Mouse (Mus musculus) forebrain, embryonic 15.5 days (tissue): ENCODE data around the gene Tas2r126. TPM values are rescaled to one million over a fixed set of nuclear protein-coding genes. Genes with fewer than 3 reads are reported as not detected.
"Not testable (repeated sequence)": the region's sequence is repeated elsewhere in the genome, so short reads cannot be mapped to it uniquely, and the experiment has no call there.

Experiments used
- ATAC-seq: fragments of 200-750 bp; cut with Nextera tagmentation; replicated peaks from 2 replicates; pipeline ENCODE4 v1.8.0; 2017; ENCODE audit warnings: mild to moderate bottlenecking, moderate TSS enrichment, moderate library complexity
- H3K27ac ChIP-seq: fragments of 300-500 bp; sonication (generic); replicated peaks from 2 replicates; pipeline ENCODE4 v1.5.1; 2015; ENCODE audit warnings: mild to moderate bottlenecking, inconsistent platforms
- H3K27me3 ChIP-seq: fragments of 300-500 bp; sonication (generic); 2 replicates; pipeline ENCODE4 v1.6.1; 2015; ENCODE audit warnings: inconsistent platforms
- H3K36me3 ChIP-seq: fragments of 300-500 bp; sonication (generic); 2 replicates; pipeline ENCODE4 v1.6.1; 2015; ENCODE audit warnings: mild to moderate bottlenecking, inconsistent platforms
- H3K4me1 ChIP-seq: fragments of 300-500 bp; sonication (generic); 2 replicates; pipeline ENCODE4 v1.6.1; 2015; ENCODE audit warnings: inconsistent platforms
- H3K4me2 ChIP-seq: fragments of 300-500 bp; sonication (generic); replicated peaks from 2 replicates; pipeline ENCODE4 v1.6.1; 2015; ENCODE audit warnings: mild to moderate bottlenecking, inconsistent platforms
- H3K4me3 ChIP-seq: fragments of 300-500 bp; sonication (generic); 2 replicates; pipeline ENCODE4 v1.5.1; 2015; ENCODE audit warnings: mild to moderate bottlenecking, inconsistent platforms
- H3K9ac ChIP-seq: fragments of 300-500 bp; sonication (generic); replicated peaks from 2 replicates; pipeline ENCODE4 v1.6.1; 2015; ENCODE audit warnings: mild to moderate bottlenecking, inconsistent platforms
- H3K9me3 ChIP-seq: fragments of 300-500 bp; sonication (generic); 2 replicates; pipeline ENCODE4 v1.6.1; 2016; ENCODE audit warnings: inconsistent platforms
- WGBS: fragments of 180-500 bp; shearing (Covaris S2); methylation state at CpG from one replicate; pipeline ENCODE4 v1.1.7; 2015; ENCODE audit warnings: mixed read lengths; 5-methylcytosine and 5-hydroxymethylcytosine counted together
- polyA plus RNA-seq: library from polyadenylated mRNA; unstranded; fragments of >200 nt; fragmentation: Nextera tagmentation; extraction: Ambion mirVana; gene quantifications from 2 replicates; pipeline ENCODE4 v1.2.1, GENCODE M21; 2015

Tas2r126 gene
- polyA plus RNA-seq, 1 experiment from 2014 or later, result not detected

- ATAC-seq, result no peak
- no peak overlapping the region for H3K4me2 ChIP-seq
- no peaks in the 10 kb centered on the region for H3K36me3 ChIP-seq
- H3K9ac ChIP-seq, result no peak overlapping the region
- H3K9me3 ChIP-seq, result no peaks in the 10 kb centered on the region
- 87% methylated on average over 4 of the region's 4 CpGs for WGBS
- no peaks in the 10 kb centered on the region for H3K4me1 ChIP-seq
- no peak overlapping the region for H3K4me3 ChIP-seq
- no peak overlapping the region for H3K27ac ChIP-seq
- no peaks in the 10 kb centered on the region for H3K27me3 ChIP-seq
Observed at GRCm38 (mm10) chr6:42426337-42426736, 8.0 kb upstream of the Tas2r126 start.

- no peak overlapping the region for H3K4me3 ChIP-seq
- 59% methylated on average over 2 of the region's 2 CpGs for WGBS
- H3K4me1 ChIP-seq, result no peaks in the 10 kb centered on the region
- ATAC-seq, result no peak
- H3K9me3 ChIP-seq, result no peaks in the 10 kb centered on the region
- no peaks in the 10 kb centered on the region for H3K27me3 ChIP-seq
- no peak overlapping the region for H3K4me2 ChIP-seq
- no peak overlapping the region for H3K9ac ChIP-seq
- no peaks in the 10 kb centered on the region for H3K36me3 ChIP-seq
- H3K27ac ChIP-seq, result no peak overlapping the region
Observed at GRCm38 (mm10) chr6:42433554-42433953, 781 bp upstream of the Tas2r126 start.

DNA sequence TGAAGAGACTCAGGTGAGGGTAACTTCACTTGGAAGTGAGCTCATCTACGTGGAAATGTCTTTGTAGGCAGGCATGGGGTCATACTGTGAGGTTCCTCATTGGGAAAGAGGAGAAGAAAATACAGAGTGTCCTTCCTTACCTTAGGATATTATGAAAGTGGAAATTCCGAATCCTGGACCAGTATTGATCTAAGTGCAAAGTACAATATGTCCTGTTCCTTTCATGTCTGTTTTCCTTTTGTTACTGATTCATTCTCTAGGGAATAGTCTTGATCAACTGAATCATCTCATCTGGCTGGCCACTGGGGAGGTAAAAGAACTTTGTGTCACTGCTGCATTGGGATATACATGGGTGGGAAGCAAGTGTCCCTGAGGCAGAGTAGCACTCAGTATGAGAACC is 1.2 kb downstream of the Tas2r126 start:
- H3K4me3 ChIP-seq, result no peak overlapping the region
- no peaks in the 10 kb centered on the region for H3K4me1 ChIP-seq
- WGBS, result 62% methylated on average over 2 of the region's 2 CpGs
- H3K4me2 ChIP-seq, result no peak overlapping the region
- no peaks in the 10 kb centered on the region for H3K9me3 ChIP-seq
- H3K27ac ChIP-seq, result no peak overlapping the region
- H3K9ac ChIP-seq, result no peak overlapping the region
- ATAC-seq, result no peak
- H3K36me3 ChIP-seq, result no peaks in the 10 kb centered on the region
- H3K27me3 ChIP-seq, result no peaks in the 10 kb centered on the region

DNA sequence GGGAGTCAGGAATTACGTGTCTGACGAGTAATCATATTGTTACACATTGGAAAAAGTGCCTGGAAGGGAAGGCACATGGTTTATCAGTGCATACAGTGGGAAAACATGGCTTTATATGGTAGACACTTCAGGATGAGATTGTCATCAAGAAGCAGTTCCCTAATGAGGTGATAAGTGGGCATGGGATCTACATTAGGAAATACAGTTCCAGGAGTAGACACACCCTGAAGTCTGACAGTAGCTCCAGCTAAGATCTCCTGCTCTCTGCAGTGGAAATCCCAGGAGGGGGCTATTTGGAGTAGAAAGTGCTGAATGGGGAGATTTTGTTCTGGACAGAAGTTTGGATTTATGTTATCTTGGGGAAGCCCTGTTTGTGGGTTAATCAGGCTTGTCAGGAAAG is 7.1 kb downstream of the Tas2r126 start:
- no peak for ATAC-seq

GRCm38 (mm10) chr6:42444491-42444890 is 10.2 kb downstream of the Tas2r126 start:
- no peak for ATAC-seq
- H3K4me3 ChIP-seq, result no peak overlapping the region

More for the DNA sequence above, 7.1 kb downstream of the Tas2r126 start:
- H3K9ac ChIP-seq, result no peak overlapping the region
- no peaks in the 10 kb centered on the region for H3K4me1 ChIP-seq
- no peaks in the 10 kb centered on the region for H3K27me3 ChIP-seq
- H3K27ac ChIP-seq, result no peak overlapping the region
- no peak overlapping the region for H3K4me3 ChIP-seq
- no peaks in the 10 kb centered on the region for H3K36me3 ChIP-seq
- 75% methylated on average over 2 of the region's 2 CpGs for WGBS
- H3K4me2 ChIP-seq, result no peak overlapping the region
- H3K9me3 ChIP-seq, result no peaks in the 10 kb centered on the region

DNA sequence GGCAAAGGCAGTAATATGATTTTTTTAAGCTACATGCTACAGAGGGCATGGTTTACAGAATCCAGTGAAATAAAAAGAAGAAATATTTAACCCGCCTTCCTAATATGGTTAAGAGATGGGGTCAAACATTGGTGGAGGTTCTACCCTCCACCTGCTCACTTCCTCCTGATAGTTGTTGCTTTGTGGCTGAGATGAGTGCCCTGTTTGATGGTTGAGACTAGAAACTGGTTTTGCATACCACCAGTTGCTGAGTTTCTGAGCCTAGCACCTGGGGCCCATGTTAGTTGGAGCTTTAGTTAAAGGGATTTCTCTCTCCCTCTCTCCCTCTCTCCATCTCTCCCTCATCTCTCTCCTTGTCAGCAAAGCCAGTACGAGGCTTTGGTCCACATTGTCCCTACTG is 13.0 kb downstream of the Tas2r126 start:
- no peak overlapping the region for H3K4me3 ChIP-seq
- ATAC-seq, result no peak
- H3K27me3 ChIP-seq, result no peaks in the 10 kb centered on the region
- no peaks in the 10 kb centered on the region for H3K36me3 ChIP-seq
- H3K4me2 ChIP-seq, result no peak overlapping the region
- H3K9me3 ChIP-seq, result no peaks in the 10 kb centered on the region
- WGBS, result 70% methylated on average over 2 of the region's 2 CpGs
- H3K27ac ChIP-seq, result no peak overlapping the region
- H3K9ac ChIP-seq, result no peak overlapping the region
- H3K4me1 ChIP-seq, result no peaks in the 10 kb centered on the region

More at GRCm38 (mm10) chr6:42444491-42444890, 10.2 kb downstream of the Tas2r126 start:
- Histone ChIP-seq H3K27me3 (no peaks in the 10 kb centered on the region), H3K9ac (no peak overlapping the region), H3K9me3 (no peaks in the 10 kb centered on the region), H3K4me2 (no peak overlapping the region), H3K27ac (no peak overlapping the region), H3K4me1 (no peaks in the 10 kb centered on the region), H3K36me3 (no peaks in the 10 kb centered on the region)
- 87% methylated on average over 2 of the region's 2 CpGs for WGBS

DNA sequence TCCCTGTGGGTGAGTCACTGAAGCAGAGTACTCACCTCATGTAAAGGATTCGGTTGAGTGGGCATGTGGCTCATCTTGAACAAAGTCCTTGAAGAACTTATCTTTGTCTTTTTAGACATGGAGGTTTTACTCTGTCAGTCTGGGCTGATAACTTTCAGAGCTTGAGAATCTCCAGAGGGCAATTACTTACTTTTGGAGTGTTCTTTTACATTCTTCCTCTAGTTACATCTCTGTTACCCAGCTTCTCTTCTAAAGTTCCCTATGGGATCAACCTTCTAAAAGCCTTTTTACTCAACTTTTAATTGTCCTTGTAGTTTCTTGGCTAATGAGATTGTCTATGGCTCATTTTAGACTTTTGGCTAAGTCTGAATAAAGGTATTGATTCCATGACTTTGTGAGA is 30.8 kb downstream of the Tas2r126 start, which contains the start of gene Olfr458:
Olfr458 (minus strand) TSS at position 101 of the 400 bp plus-strand sequence.
- no peaks in the 10 kb centered on the region for H3K4me1 ChIP-seq
- no peak within 1 kb of the TSS for H3K27ac ChIP-seq
- no peak for ATAC-seq
- H3K36me3 ChIP-seq, result no peaks in the 10 kb centered on the region
- no peak within 1 kb of the TSS for H3K4me3 ChIP-seq
- no peak within 1 kb of the TSS for H3K9ac ChIP-seq
- H3K4me2 ChIP-seq, result no peak within 1 kb of the TSS
- no peaks in the 10 kb centered on the region for H3K9me3 ChIP-seq
- H3K27me3 ChIP-seq, result no peaks in the 10 kb centered on the region
- 82% methylated on average over 1 of the region's 1 CpGs for WGBS

GRCm38 (mm10) chr6:42470542-42470941 is 36.2 kb downstream of the Tas2r126 start:
- H3K4me1 ChIP-seq, result no peaks in the 10 kb centered on the region
- no peak overlapping the region for H3K9ac ChIP-seq
- 93% methylated on average over 4 of the region's 4 CpGs for WGBS
- H3K36me3 ChIP-seq, result no peaks in the 10 kb centered on the region
- H3K27ac ChIP-seq, result no peak overlapping the region
- H3K4me2 ChIP-seq, result no peak overlapping the region
- H3K9me3 ChIP-seq, result no peaks in the 10 kb centered on the region
- ATAC-seq, result no peak
- H3K27me3 ChIP-seq, result no peaks in the 10 kb centered on the region
- H3K4me3 ChIP-seq, result no peak overlapping the region

DNA sequence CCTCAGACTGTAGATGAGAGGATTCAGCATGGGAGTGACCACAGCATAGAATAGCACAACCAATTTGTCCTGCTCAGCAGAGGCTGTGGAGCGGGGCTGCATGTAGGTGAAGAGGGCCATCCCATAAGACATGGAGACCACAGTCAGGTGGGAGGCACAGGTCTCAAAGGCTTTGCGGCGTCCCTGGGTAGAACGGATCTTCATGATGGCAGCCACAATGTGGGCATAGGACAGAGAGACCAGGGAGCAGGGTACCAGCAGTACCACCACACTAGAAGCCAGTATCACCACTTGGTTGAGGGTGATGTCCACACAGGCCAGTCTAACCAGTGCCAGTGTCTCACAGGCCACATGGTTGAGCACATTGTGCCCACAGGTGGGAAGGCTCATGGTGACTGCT is 37.0 kb downstream of the Tas2r126 start:
- H3K9me3 ChIP-seq, H3K9ac ChIP-seq, H3K27me3 ChIP-seq, H3K4me1 ChIP-seq, H3K27ac ChIP-seq, H3K4me3 ChIP-seq, H3K4me2 ChIP-seq, H3K36me3 ChIP-seq, ATAC-seq: not testable (repeated sequence)
- WGBS, result 97% methylated on average over 4 of the region's 4 CpGs

- 76% methylated on average over 1 of the region's 1 CpGs for WGBS
- Histone ChIP-seq H3K4me1 (no peaks in the 10 kb centered on the region), H3K9me3 (no peaks in the 10 kb centered on the region), H3K4me2 (no peak within 1 kb of the TSS), H3K9ac (no peak within 1 kb of the TSS), H3K27ac (no peak within 1 kb of the TSS), H3K27me3 (no peaks in the 10 kb centered on the region), H3K36me3 (no peaks in the 10 kb centered on the region), H3K4me3 (no peak within 1 kb of the TSS)
- ATAC-seq, result no peak
Observed at GRCm38 (mm10) chr6:42476235-42476634, 41.9 kb downstream of the Tas2r126 start, which contains the start of gene Olfr457. Gene Olfr457 (minus strand): TSS chr6:42476335.

DNA sequence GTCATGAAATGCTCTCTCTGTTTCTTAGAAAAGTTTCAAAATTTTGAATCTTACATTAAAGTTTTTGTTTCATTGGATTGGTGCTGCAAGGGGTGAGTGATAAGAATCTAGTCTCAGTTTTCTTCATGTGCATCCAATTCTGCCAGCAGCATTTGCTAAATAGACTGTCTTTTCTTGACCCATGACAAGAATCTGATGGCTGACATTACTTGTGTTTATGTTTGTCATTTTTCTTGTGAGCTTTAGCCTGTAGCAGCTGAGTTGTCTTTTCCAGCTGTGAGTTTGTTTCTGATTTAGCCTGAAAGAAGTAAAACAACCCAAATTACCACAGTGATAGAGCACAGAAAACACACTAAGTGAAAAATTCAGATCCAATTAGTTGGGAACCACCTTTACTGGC is 50.3 kb downstream of the Tas2r126 start:
- Histone ChIP-seq H3K9me3 (no peaks in the 10 kb centered on the region), H3K27ac (no peak overlapping the region), H3K36me3 (no peaks in the 10 kb centered on the region), H3K4me2 (no peak overlapping the region), H3K27me3 (no peaks in the 10 kb centered on the region), H3K4me1 (no peaks in the 10 kb centered on the region), H3K4me3 (no peak overlapping the region), H3K9ac (no peak overlapping the region)
- ATAC-seq, result no peak
